Mouse (Mus musculus): ENCODE measurements around the gene Eif4g3.

DNA sequence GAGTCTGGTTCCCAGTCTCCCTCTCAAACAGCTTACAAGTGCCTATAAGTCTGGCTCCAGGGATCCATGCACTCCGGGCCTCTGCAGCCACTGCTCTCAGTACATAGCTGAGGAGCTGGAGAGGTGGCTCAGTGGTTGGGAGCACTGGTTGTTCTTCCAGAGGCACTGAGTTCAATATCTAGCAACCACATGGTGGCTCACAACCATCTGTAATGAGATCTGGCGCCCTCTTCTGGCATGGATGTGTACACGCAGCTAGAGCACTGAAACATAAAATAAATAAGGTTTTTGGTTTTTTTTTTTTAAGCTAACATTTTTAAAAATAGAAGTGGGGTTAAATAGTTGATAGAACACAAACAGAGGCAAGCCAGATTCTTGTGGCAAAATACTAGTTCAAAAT lies 161.2 kb downstream of the Eif4g3 start:
- TF ChIP-seq CTCF (IDR thresholded peaks at IDR 0.05; ENCODE audit: control insufficient read depth, insufficient read depth, insufficient replicate concordance, low read depth, low read length) (0 out of 2 replicates have a peak, but pooled peaks have one; percentile 32), POLR2A (IDR thresholded peaks at IDR 0.05; ENCODE audit: control insufficient read depth, low read depth, low read length) (no peak)
